14 mouse cellular contexts compared by ENCODE assay signal in the genomic region with DNA sequence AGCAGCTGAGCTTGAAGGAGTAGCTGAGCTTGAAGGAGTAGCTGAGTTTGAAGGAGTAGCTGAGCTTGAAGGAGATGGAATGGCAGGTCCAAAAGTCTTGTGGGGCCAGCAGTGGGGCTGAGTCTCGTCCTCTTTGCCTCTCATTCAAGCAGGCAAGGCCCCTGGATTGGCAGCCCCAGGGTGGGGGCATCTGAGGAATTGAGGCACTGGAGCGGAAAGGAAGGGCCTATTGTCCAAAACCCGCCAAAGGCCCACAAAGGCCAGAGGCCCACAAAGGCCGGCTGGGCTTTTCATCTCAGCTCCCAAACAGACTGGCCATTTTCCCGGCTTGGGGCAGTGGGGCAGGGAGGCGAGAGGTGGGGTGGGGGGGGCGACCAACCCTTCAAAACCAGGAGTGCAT. TPM values are rescaled to one million over a fixed set of nuclear protein-coding genes. Genes with fewer than 3 reads are reported as not detected.
A peak's percentile ranks its signal among the peaks of the same experiment; 100 is the strongest.
DNase-seq lines count a peak whose midpoint lies in the region; ATAC-seq lines count a peak whose summit lies in the region.
"Not testable (repeated sequence)": the region's sequence is repeated elsewhere in the genome, so short reads cannot be mapped to it uniquely, and the experiment has no call there.
"Had no signal": no experiment of that assay in that cellular context is flagged by ENCODE, and none has a peak within 500 bp of the region (broad histone marks: within the 10 kb centered on the region; RNA-seq: fewer than 3 reads in every experiment).

No protein-coding gene starts in this region.

- H3K27me3 ChIP-seq in forebrain, embryonic 11.5 days (ENCODE audit: control insufficient read depth, insufficient read depth, low read length); forebrain, embryonic 12.5 days; forebrain, embryonic 13.5 days; forebrain, embryonic 16.5 days (replicated peaks; ENCODE audit: control insufficient read depth, insufficient read depth, low read length); hindbrain, embryonic 11.5 days (ENCODE audit: control insufficient read depth, insufficient read depth, low read length); midbrain, embryonic 11.5 days (ENCODE audit: control insufficient read depth, insufficient read depth, low read length); midbrain, embryonic 12.5 days: not testable (repeated sequence)

- H3K4me3 ChIP-seq in forebrain, embryonic 11.5 days (ENCODE audit: low read depth, low read length); forebrain, embryonic 12.5 days (replicated peaks); forebrain, embryonic 13.5 days; forebrain, embryonic 16.5 days (replicated peaks; ENCODE audit: low read length); hindbrain, embryonic 11.5 days (ENCODE audit: low read depth, low read length); midbrain, embryonic 11.5 days (ENCODE audit: low read depth, low read length); midbrain, embryonic 12.5 days: not testable (repeated sequence)

- H3K4me2 ChIP-seq in forebrain, embryonic 11.5 days (ENCODE audit: low read depth, low read length, severe bottlenecking); forebrain, embryonic 12.5 days; forebrain, embryonic 13.5 days; forebrain, embryonic 16.5 days (ENCODE audit: low read length); hindbrain, embryonic 11.5 days (replicated peaks; ENCODE audit: low read depth, low read length); midbrain, embryonic 11.5 days; midbrain, embryonic 12.5 days (replicated peaks): not testable (repeated sequence)

- DNase-seq in forebrain, embryonic 11.5 days (ENCODE audit: low spot score); hindbrain, embryonic 11.5 days (ENCODE audit: low spot score); midbrain, embryonic 11.5 days (ENCODE audit: low spot score, missing footprints): not testable (repeated sequence)

- peak; percentile 55 for ATAC-seq in forebrain, embryonic 11.5 days (replicated peaks; ENCODE audit: low FRiP score)
- peak; percentile 55; the same call in 1 of the 2 replicates for ATAC-seq in forebrain, embryonic 12.5 days (ENCODE audit: low FRiP score)
- ATAC-seq in forebrain, embryonic 13.5 days: 0 out of 2 replicates have a peak, but pooled peaks have one; percentile 17
- 0 out of 2 replicates have a peak, but pooled peaks have one; percentile 19 for ATAC-seq in forebrain, embryonic 16.5 days
- peak; percentile 23; the same call in 1 of the 2 replicates for ATAC-seq in hindbrain, embryonic 11.5 days (ENCODE audit: low FRiP score)
- ATAC-seq in midbrain, embryonic 11.5 days (ENCODE audit: low FRiP score): peak; percentile 60
- ATAC-seq in midbrain, embryonic 12.5 days (ENCODE audit: low FRiP score, low read depth): peak; percentile 24; the same call in 1 of the 2 replicates

- WGBS in forebrain, embryonic 11.5 days: no CpG with 5 or more reads among the region's 7 CpGs
- WGBS in forebrain, embryonic 12.5 days: no CpG with 5 or more reads among the region's 7 CpGs
- no CpG with 5 or more reads among the region's 7 CpGs for WGBS in forebrain, embryonic 13.5 days
- no CpG with 5 or more reads among the region's 7 CpGs for WGBS in forebrain, embryonic 16.5 days
- WGBS in hindbrain, embryonic 11.5 days: no CpG with 5 or more reads among the region's 7 CpGs
- no CpG with 5 or more reads among the region's 7 CpGs for WGBS in midbrain, embryonic 11.5 days
- WGBS in midbrain, embryonic 12.5 days: no CpG with 5 or more reads among the region's 7 CpGs

- H3K36me3 ChIP-seq in forebrain, embryonic 11.5 days (ENCODE audit: control insufficient read depth, insufficient read depth, low read length); forebrain, embryonic 12.5 days (replicated peaks); forebrain, embryonic 13.5 days (ENCODE audit: poor library complexity, severe bottlenecking); forebrain, embryonic 16.5 days (ENCODE audit: control insufficient read depth, insufficient read depth); hindbrain, embryonic 11.5 days (ENCODE audit: control insufficient read depth, insufficient read depth, low read length); midbrain, embryonic 11.5 days (ENCODE audit: control insufficient read depth, insufficient read depth, low read length); midbrain, embryonic 12.5 days: not testable (repeated sequence)

- H3K27ac ChIP-seq in forebrain, embryonic 11.5 days (ENCODE audit: low read depth, low read length); forebrain, embryonic 12.5 days; forebrain, embryonic 13.5 days; forebrain, embryonic 16.5 days (ENCODE audit: low read length); hindbrain, embryonic 11.5 days (ENCODE audit: low read depth, low read length); midbrain, embryonic 11.5 days (ENCODE audit: low read depth, low read length); midbrain, embryonic 12.5 days (replicated peaks): not testable (repeated sequence)

- not testable (repeated sequence) for H3K4me1 ChIP-seq in forebrain, embryonic 11.5 days (replicated peaks; ENCODE audit: control insufficient read depth, insufficient read depth, low read length); forebrain, embryonic 12.5 days; forebrain, embryonic 13.5 days; forebrain, embryonic 16.5 days (replicated peaks; ENCODE audit: control insufficient read depth, insufficient read depth, low read length); hindbrain, embryonic 11.5 days (replicated peaks; ENCODE audit: control insufficient read depth, insufficient read depth, low read length); midbrain, embryonic 11.5 days (ENCODE audit: control insufficient read depth, insufficient read depth, low read length); midbrain, embryonic 12.5 days

- not testable (repeated sequence) for H3K9ac ChIP-seq in forebrain, embryonic 11.5 days (ENCODE audit: low read length); forebrain, embryonic 12.5 days; forebrain, embryonic 13.5 days; forebrain, embryonic 16.5 days (replicated peaks; ENCODE audit: low read depth, low read length); hindbrain, embryonic 11.5 days (ENCODE audit: low read depth, low read length); midbrain, embryonic 11.5 days (ENCODE audit: low read length); midbrain, embryonic 12.5 days (replicated peaks)

- H3K9me3 ChIP-seq in forebrain, embryonic 11.5 days (ENCODE audit: control insufficient read depth, low read length); forebrain, embryonic 12.5 days; forebrain, embryonic 13.5 days (replicated peaks); forebrain, embryonic 16.5 days (ENCODE audit: control insufficient read depth, low read length); hindbrain, embryonic 11.5 days (ENCODE audit: control insufficient read depth, low read length); midbrain, embryonic 11.5 days (ENCODE audit: control insufficient read depth, low read length); midbrain, embryonic 12.5 days: not testable (repeated sequence)

RNA-seq across cellular contexts. Expression of gene Il11ra2, which starts 17.7 kb away (rescaled TPM):
- polyA plus RNA-seq in forebrain, embryonic 11.5 days (2014; fragmentation: Nextera tagmentation; extraction: Ambion mirVana): not detected in 2 replicates
- not detected in 2 replicates for polyA plus RNA-seq in forebrain, embryonic 12.5 days (2016; fragmentation: Nextera tagmentation; extraction: Ambion mirVana)
- polyA plus RNA-seq in forebrain, embryonic 13.5 days (2015; fragmentation: Nextera tagmentation; extraction: Ambion mirVana): not detected in 2 replicates
- not detected in 2 replicates for polyA plus RNA-seq in forebrain, embryonic 16.5 days (2015; fragmentation: Nextera tagmentation; extraction: Ambion mirVana)
- polyA plus RNA-seq in hindbrain, embryonic 11.5 days (2014; fragmentation: Nextera tagmentation; extraction: Ambion mirVana): not detected in 2 replicates
- polyA plus RNA-seq in midbrain, embryonic 11.5 days (2014; fragmentation: Nextera tagmentation; extraction: Ambion mirVana): not detected in 2 replicates
- polyA plus RNA-seq in midbrain, embryonic 12.5 days (2016; fragmentation: Nextera tagmentation; extraction: Ambion mirVana): not detected in 2 replicates
- polyA plus RNA-seq: activated CD4-positive, CD25-positive, alpha-beta regulatory T cell, adult 4 months; C2C12; CD4-positive, CD25-positive, alpha-beta regulatory T cell, adult 4 months; G1E had no signal

RNA-seq across cellular contexts. Expression of gene Ccl27b, which starts 24.3 kb away (rescaled TPM):
- polyA plus RNA-seq in forebrain, embryonic 11.5 days (2014; fragmentation: Nextera tagmentation; extraction: Ambion mirVana): not detected in 2 replicates
- not detected in 2 replicates for polyA plus RNA-seq in forebrain, embryonic 12.5 days (2016; fragmentation: Nextera tagmentation; extraction: Ambion mirVana)
- polyA plus RNA-seq in forebrain, embryonic 13.5 days (2015; fragmentation: Nextera tagmentation; extraction: Ambion mirVana): not detected in 2 replicates
- not detected in 2 replicates for polyA plus RNA-seq in forebrain, embryonic 16.5 days (2015; fragmentation: Nextera tagmentation; extraction: Ambion mirVana)
- not detected in 2 replicates for polyA plus RNA-seq in hindbrain, embryonic 11.5 days (2014; fragmentation: Nextera tagmentation; extraction: Ambion mirVana)
- not detected in 2 replicates for polyA plus RNA-seq in midbrain, embryonic 11.5 days (2014; fragmentation: Nextera tagmentation; extraction: Ambion mirVana)
- polyA plus RNA-seq in midbrain, embryonic 12.5 days (2016; fragmentation: Nextera tagmentation; extraction: Ambion mirVana): not detected in 2 replicates
- polyA plus RNA-seq: activated CD4-positive, CD25-positive, alpha-beta regulatory T cell, adult 4 months; adrenal gland, adult 2 months; brain, embryonic 14.5 days; C2C12; CD4-positive, CD25-positive, alpha-beta regulatory T cell, adult 4 months; G1E; Patski had no signal

RNA-seq across cellular contexts. Expression of gene Gm2564, which starts 49.8 kb away (rescaled TPM):
- not detected in 2 replicates for polyA plus RNA-seq in forebrain, embryonic 11.5 days (2014; fragmentation: Nextera tagmentation; extraction: Ambion mirVana)
- not detected in 2 replicates for polyA plus RNA-seq in forebrain, embryonic 12.5 days (2016; fragmentation: Nextera tagmentation; extraction: Ambion mirVana)
- polyA plus RNA-seq in forebrain, embryonic 13.5 days (2015; fragmentation: Nextera tagmentation; extraction: Ambion mirVana): not detected in 2 replicates
- not detected in 2 replicates for polyA plus RNA-seq in forebrain, embryonic 16.5 days (2015; fragmentation: Nextera tagmentation; extraction: Ambion mirVana)
- polyA plus RNA-seq in hindbrain, embryonic 11.5 days (2014; fragmentation: Nextera tagmentation; extraction: Ambion mirVana): not detected in 2 replicates
- polyA plus RNA-seq in midbrain, embryonic 11.5 days (2014; fragmentation: Nextera tagmentation; extraction: Ambion mirVana): not detected in 2 replicates
- not detected in 2 replicates for polyA plus RNA-seq in midbrain, embryonic 12.5 days (2016; fragmentation: Nextera tagmentation; extraction: Ambion mirVana)
- polyA plus RNA-seq: activated CD4-positive, CD25-positive, alpha-beta regulatory T cell, adult 4 months; brain, embryonic 14.5 days; C2C12; CD4-positive, CD25-positive, alpha-beta regulatory T cell, adult 4 months; G1E; Patski had no signal

RNA-seq across cellular contexts. Expression of gene 4930578G10Rik, which starts 56.0 kb away (rescaled TPM):
- 0.96 and 1.8 TPM in 2 replicates for polyA plus RNA-seq in forebrain, embryonic 11.5 days (2014; fragmentation: Nextera tagmentation; extraction: Ambion mirVana)
- 0.59 and 0.86 TPM in 2 replicates for polyA plus RNA-seq in forebrain, embryonic 12.5 days (2016; fragmentation: Nextera tagmentation; extraction: Ambion mirVana)
- 0.84 and 1.4 TPM in 2 replicates for polyA plus RNA-seq in forebrain, embryonic 13.5 days (2015; fragmentation: Nextera tagmentation; extraction: Ambion mirVana)
- polyA plus RNA-seq in forebrain, embryonic 16.5 days (2015; fragmentation: Nextera tagmentation; extraction: Ambion mirVana): 0.86 TPM in 1 of 2 replicates, not detected in the other
- 1.1 and 1.7 TPM in 2 replicates for polyA plus RNA-seq in hindbrain, embryonic 11.5 days (2014; fragmentation: Nextera tagmentation; extraction: Ambion mirVana)
- polyA plus RNA-seq in midbrain, embryonic 11.5 days (2014; fragmentation: Nextera tagmentation; extraction: Ambion mirVana): 1.3 and 1.4 TPM in 2 replicates
- 1.8 and 2.4 TPM in 2 replicates for polyA plus RNA-seq in midbrain, embryonic 12.5 days (2016; fragmentation: Nextera tagmentation; extraction: Ambion mirVana)
- polyA plus RNA-seq: activated CD4-positive, CD25-positive, alpha-beta regulatory T cell, adult 4 months; C2C12; CD4-positive, CD25-positive, alpha-beta regulatory T cell, adult 4 months; G1E; Patski had no signal
